ENCODE assay signal across 8 mouse cellular contexts in the genomic region with DNA sequence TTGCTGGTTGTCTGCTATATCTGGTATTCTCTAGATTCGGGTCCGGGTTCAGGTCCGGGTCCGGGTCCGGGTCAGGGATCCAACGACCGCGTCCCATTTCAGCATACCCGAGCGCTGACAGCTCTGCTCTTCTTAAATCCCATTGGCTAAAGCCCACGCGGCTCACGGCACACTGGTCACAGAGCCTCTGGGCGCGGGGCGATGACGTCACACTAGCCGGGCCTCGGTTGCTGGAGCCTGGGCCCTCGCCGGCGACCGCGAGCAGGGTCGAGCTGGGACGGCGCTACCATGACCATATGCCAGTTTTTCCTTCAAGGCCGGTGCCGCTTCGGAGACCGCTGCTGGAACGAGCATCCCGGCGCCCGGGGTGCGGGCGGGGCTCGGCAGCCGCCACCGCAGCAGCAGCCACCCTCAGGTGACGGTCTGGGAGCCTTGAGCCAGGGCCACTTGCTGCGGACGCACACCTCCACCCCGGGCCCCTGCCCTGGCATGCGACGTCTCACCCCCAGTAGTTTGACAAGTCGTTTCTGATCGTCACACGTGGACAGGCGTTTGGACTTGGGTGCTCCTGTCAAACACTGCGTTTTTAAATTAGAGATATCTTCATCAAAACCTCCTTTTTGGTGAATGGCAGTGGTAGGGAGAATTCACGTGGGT. TPM values are rescaled to one million over a fixed set of nuclear protein-coding genes. Genes with fewer than 3 reads are reported as not detected.
DNase-seq lines count a peak whose midpoint lies in the region; ATAC-seq and TF ChIP-seq lines count a peak whose summit lies in the region.

A gene (plus strand): TSS at position 175 of the 657 bp plus-strand sequence.

- WGBS in embryonic facial prominence, embryonic 14.5 days, result under 1% methylated on average over 43 of the region's 52 CpGs
- WGBS in heart, adult 2 months, result under 1% methylated on average over 52 of the region's 52 CpGs
- under 1% methylated on average over 52 of the region's 52 CpGs for WGBS in limb, embryonic 13.5 days
- under 1% methylated on average over 52 of the region's 52 CpGs for WGBS in midbrain, embryonic 16.5 days

- peaks cover 24% of the 10 kb centered on the region for H3K36me3 ChIP-seq in embryonic facial prominence, embryonic 14.5 days (ENCODE audit: control insufficient read depth, insufficient read depth, low read length)
- no peaks in the 10 kb centered on the region for H3K36me3 ChIP-seq in heart, adult 2 months (ENCODE audit: control insufficient read depth, insufficient read depth, low read length)
- peaks cover 14% of the 10 kb centered on the region for H3K36me3 ChIP-seq in limb, embryonic 13.5 days
- H3K36me3 ChIP-seq in midbrain, embryonic 16.5 days (ENCODE audit: control insufficient read depth, insufficient read depth, low read length), result 0 out of 2 replicates have a peak, but pooled peaks cover 2% of the 10 kb centered on the region

- H3K9ac ChIP-seq in embryonic facial prominence, embryonic 14.5 days (ENCODE audit: low read depth, low read length), result peak within 1 kb of the TSS; percentile 94
- H3K9ac ChIP-seq in heart, adult 2 months (ENCODE audit: low read depth, low read length), result peak within 1 kb of the TSS; percentile 89
- peak within 1 kb of the TSS; percentile 91 for H3K9ac ChIP-seq in limb, embryonic 13.5 days
- peak within 1 kb of the TSS; percentile 97 for H3K9ac ChIP-seq in midbrain, embryonic 16.5 days (ENCODE audit: low read depth, low read length)

- 0 out of 2 replicates have a peak, but pooled peaks have one; percentile 26 for TF ChIP-seq EP300 in heart, adult 2 months (IDR thresholded peaks at IDR 0.05; ENCODE audit: insufficient read depth, low read depth, low read length)

- intact Hi-C loops in heart, adult 2 months (cut with DNase I), result loop anchor here (1.0 to 5.0 kb wide), 4 partner anchors 64 to 313 kb away; a partner anchor contains a TSS

- no peak for TF ChIP-seq CTCF in heart, adult 2 months (IDR thresholded peaks at IDR 0.05)

- DNase-seq in 3T3-L1 (ENCODE audit: low read depth, low spot score), result peak; percentile 96
- DNase-seq in adrenal gland, postnatal 4 days (ENCODE audit: low spot score in 2 of 2), result peak; percentile 86 to 90
- DNase-seq in embryonic facial prominence, embryonic 14.5 days (ENCODE audit: low spot score), result peak; percentile 97
- peak; percentile 94 for DNase-seq in heart, adult 2 months
- peak; percentile 92 to 93 for DNase-seq in kidney, adult 8-10 months
- peak; percentile 90 to 97 for DNase-seq in spleen, postnatal 10 days (ENCODE audit: low spot score in 2 of 2)

- H3K9me3 ChIP-seq in embryonic facial prominence, embryonic 14.5 days (ENCODE audit: control insufficient read depth, low read length), result no peaks in the 10 kb centered on the region
- no peaks in the 10 kb centered on the region for H3K9me3 ChIP-seq in limb, embryonic 13.5 days
- no peaks in the 10 kb centered on the region for H3K9me3 ChIP-seq in midbrain, embryonic 16.5 days (replicated peaks; ENCODE audit: control insufficient read depth, low read length, poor library complexity, severe bottlenecking)

- TF ChIP-seq POLR2A in heart, adult 2 months (IDR thresholded peaks at IDR 0.05; ENCODE audit: insufficient read depth, low read depth, low read length), result peak; percentile 55

- no peaks in the 10 kb centered on the region for H3K27me3 ChIP-seq in embryonic facial prominence, embryonic 14.5 days (replicated peaks; ENCODE audit: control insufficient read depth, insufficient read depth, low read length)
- no peaks in the 10 kb centered on the region for H3K27me3 ChIP-seq in heart, adult 2 months (ENCODE audit: control insufficient read depth, insufficient read depth, low read length)
- H3K27me3 ChIP-seq in limb, embryonic 13.5 days, result no peaks in the 10 kb centered on the region
- no peaks in the 10 kb centered on the region for H3K27me3 ChIP-seq in midbrain, embryonic 16.5 days (ENCODE audit: control insufficient read depth, insufficient read depth, low read depth, low read length)

- no peaks in the 10 kb centered on the region for H3K79me2 ChIP-seq in heart, adult 2 months (replicated peaks; ENCODE audit: control insufficient read depth, insufficient read depth, low read length)

- H3K4me1 ChIP-seq in embryonic facial prominence, embryonic 14.5 days (ENCODE audit: control insufficient read depth, insufficient read depth, low read length), result no peaks in the 10 kb centered on the region
- peaks cover 4% of the 10 kb centered on the region for H3K4me1 ChIP-seq in heart, adult 2 months (ENCODE audit: control insufficient read depth, insufficient read depth, low read length)
- peaks cover 9% of the 10 kb centered on the region for H3K4me1 ChIP-seq in limb, embryonic 13.5 days
- H3K4me1 ChIP-seq in midbrain, embryonic 16.5 days (ENCODE audit: control insufficient read depth, insufficient read depth, low read length), result peaks cover 9% of the 10 kb centered on the region

- H3K4me3 ChIP-seq in embryonic facial prominence, embryonic 14.5 days (ENCODE audit: low read depth, low read length), result peak within 1 kb of the TSS; percentile 92
- peak within 1 kb of the TSS; percentile 99 for H3K4me3 ChIP-seq in heart, adult 2 months
- peak within 1 kb of the TSS; percentile 84 for H3K4me3 ChIP-seq in limb, embryonic 13.5 days
- H3K4me3 ChIP-seq in midbrain, embryonic 16.5 days (ENCODE audit: low read depth, low read length), result peak within 1 kb of the TSS; percentile 91

- H3K27ac ChIP-seq in embryonic facial prominence, embryonic 14.5 days (replicated peaks; ENCODE audit: low read depth, low read length), result peak within 1 kb of the TSS; percentile 78
- H3K27ac ChIP-seq in heart, adult 2 months, result peak within 1 kb of the TSS; percentile 86
- H3K27ac ChIP-seq in limb, embryonic 13.5 days, result 0 out of 2 replicates have a peak within 1 kb of the TSS, but pooled peaks have one; percentile 28
- H3K27ac ChIP-seq in midbrain, embryonic 16.5 days (ENCODE audit: low read length), result peak within 1 kb of the TSS; percentile 91

- ATAC-seq in embryonic facial prominence, embryonic 14.5 days (ENCODE audit: low read depth), result peak; percentile 97
- peak; percentile 98 for ATAC-seq in limb, embryonic 13.5 days (ENCODE audit: low FRiP score, low read depth)
- peak; percentile 99 for ATAC-seq in midbrain, embryonic 16.5 days

- peak within 1 kb of the TSS; percentile 75 for H3K4me2 ChIP-seq in embryonic facial prominence, embryonic 14.5 days (ENCODE audit: low read depth, low read length)
- H3K4me2 ChIP-seq in limb, embryonic 13.5 days (replicated peaks), result peak within 1 kb of the TSS; percentile 71
- peak within 1 kb of the TSS; percentile 74 for H3K4me2 ChIP-seq in midbrain, embryonic 16.5 days (ENCODE audit: low read length)

RNA-seq across cellular contexts. Expression of the gene that starts here (rescaled TPM):
- total RNA-seq in adrenal gland, postnatal 4 days (2021), result 10 to 100 TPM; 12.3 to 14.1 TPM
- 11.2 and 15.3 TPM in 2 replicates for polyA plus RNA-seq in embryonic facial prominence, embryonic 14.5 days (2014; fragmentation: Nextera tagmentation; extraction: Ambion mirVana)
- total RNA-seq in heart, adult 2 months (2021), result 1 to 10 TPM; 7.4 to 7.6 TPM
- 5.8 and 7.3 TPM in 2 replicates for polyA plus RNA-seq in heart, adult 2 months (2012; rRNA removed)
- polyA plus RNA-seq in limb, embryonic 13.5 days (2015; fragmentation: Nextera tagmentation; extraction: Ambion mirVana), result 18.2 and 19.9 TPM in 2 replicates
- 14.3 and 15.2 TPM in 2 replicates for polyA plus RNA-seq in midbrain, embryonic 16.5 days (2015; fragmentation: Nextera tagmentation; extraction: Ambion mirVana)

Comparison
In these comparisons a context has a peak if more than half of its experiments do, and no peak if none do; other contexts are left out.
1. Peak in every context shown above with its lines: DNase-seq, ATAC-seq, H3K4me3 ChIP-seq and H3K27ac ChIP-seq.
2. H3K27ac ChIP-seq: peak in every context shown above with its lines; median percentile 91 in midbrain, embryonic 16.5 days; 86 in heart, adult 2 months; 78 in embryonic facial prominence, embryonic 14.5 days; 28 in limb, embryonic 13.5 days.